Mouse (Mus musculus) CD4-positive, CD25-positive, alpha-beta regulatory T cell, adult 2 months (primary cell): ENCODE results near the gene Gm21761.
A peak's percentile ranks its signal among the peaks of the same experiment; 100 is the strongest.
"Not testable (repeated sequence)": the region's sequence is repeated elsewhere in the genome, so short reads cannot be mapped to it uniquely, and the experiment has no call there.

ENCODE experiments used
- DNase-seq: peaks from one replicate; pipeline ENCODE4 v3.0.0-alpha.2; 2012; ENCODE audit warnings: low read depth, low spot score

Gene Gm21761

DNA sequence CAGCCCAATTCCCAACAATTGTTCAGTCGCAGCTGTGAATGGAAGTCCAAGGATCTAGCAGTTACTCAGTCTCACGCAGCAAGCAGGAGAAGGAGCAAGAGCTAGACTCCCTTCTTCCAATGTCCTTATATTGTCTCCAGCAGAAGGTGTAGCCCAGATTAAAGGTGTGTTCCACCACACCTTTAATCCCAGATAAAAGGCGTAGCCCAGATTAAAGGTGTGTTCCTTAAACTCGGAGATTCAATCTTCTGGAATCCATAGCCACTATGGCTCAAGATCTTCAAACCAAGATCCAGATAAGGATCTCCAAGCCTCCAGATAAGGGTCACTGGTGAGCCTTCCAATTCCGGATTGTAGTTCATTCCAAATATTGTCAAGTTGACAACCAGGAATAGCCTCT, at the start of gene Gm21761:
Gene Gm21761, minus strand, starts transcription at position 101 of the 400 bp plus-strand sequence.
- not testable (repeated sequence) for DNase-seq

DNA sequence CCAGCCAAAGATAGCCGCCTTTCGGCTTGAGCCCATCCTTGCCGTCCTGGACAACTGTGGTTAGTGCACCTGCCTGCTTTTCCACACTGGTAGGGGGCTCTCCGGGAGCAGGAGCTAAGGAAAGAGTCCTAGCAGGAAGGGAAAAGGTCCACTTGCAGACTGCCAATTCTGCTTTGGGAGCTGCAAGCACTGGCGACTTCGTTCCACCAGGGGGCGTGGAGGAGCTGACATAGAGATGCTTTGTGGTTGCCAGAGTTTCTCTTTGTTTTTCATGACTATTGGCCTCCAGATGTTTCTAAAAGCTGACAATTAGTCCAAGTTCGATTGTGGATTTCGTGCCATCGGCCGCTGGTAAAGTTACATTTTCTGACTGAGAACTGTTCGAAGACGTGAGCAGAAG, 40.1 kb upstream of the Gm21761 start:
- not testable (repeated sequence) for DNase-seq

DNA sequence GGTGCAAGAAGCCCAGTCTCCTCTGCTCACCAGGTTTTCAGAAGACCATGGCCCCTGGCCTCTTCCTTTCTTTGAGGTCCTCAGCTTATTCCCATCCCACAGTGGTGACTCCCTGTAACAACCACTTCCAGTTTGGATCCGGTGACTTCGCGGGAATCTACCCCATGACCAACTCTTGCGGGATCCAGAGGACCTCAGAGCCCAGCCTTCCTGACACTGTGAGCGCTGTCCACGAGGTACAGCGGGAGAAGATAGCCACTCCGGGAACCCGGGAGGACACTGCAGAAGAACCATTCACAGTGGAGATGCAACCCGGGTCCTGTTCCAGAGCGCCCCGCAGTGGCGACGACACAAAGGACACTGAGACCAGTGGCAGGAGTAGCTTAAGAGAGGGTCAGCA, 39.1 kb upstream of the Gm21761 start:
- DNase-seq, result not testable (repeated sequence)

DNA sequence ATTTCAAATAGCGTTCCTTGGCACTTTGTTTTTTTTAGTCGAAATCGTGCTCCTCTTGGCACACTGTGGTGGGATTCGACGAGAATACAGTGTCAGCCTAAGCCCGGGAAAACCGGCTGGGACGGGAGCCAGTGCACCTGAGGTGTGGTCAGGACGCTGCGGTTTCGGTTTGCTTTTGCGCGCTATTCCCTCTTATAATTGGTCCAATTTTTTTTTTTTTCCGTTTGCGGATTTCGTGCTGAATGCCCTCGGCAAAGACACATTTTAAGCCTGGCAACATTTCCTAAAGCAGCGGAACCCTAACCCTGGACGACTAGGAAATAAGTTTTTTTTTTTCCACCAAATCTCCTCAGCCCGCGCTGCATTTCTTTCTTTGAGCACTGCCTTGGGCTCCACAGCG, 36.9 kb upstream of the Gm21761 start:
- peak; percentile 1 for DNase-seq

DNA sequence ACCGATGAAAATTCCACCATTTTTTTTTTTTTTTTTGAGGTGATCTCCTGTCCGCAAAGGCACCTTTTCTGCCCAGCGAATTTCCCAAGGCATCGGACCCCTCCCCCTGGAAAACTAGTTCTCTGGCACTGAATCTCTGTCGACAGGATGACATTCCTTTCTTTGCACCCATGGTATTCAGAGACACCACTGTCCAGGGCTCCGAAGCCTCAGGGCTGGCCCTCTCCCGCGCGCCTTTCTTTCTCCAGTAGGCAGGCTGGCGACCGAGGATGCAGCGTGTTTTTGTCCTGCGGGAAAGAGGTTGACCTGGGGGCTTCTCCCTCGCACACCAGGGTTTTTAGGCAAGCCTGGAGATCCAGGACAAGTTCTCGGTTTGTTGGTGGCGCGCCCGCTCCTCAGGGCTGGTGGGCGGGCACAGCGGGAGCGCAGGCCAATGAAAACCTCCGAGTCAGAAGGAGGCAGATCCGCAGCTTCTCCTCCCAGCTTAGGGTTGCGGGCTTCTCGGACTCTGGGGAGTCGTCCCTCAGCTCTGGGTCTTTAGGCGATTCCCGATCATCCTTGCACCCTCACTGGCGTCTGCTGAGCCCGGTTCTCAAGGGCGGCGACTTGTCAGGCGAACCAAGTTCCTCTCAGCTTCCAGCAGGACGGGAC, 36.4 kb upstream of the Gm21761 start:
- not testable (repeated sequence) for DNase-seq

DNA sequence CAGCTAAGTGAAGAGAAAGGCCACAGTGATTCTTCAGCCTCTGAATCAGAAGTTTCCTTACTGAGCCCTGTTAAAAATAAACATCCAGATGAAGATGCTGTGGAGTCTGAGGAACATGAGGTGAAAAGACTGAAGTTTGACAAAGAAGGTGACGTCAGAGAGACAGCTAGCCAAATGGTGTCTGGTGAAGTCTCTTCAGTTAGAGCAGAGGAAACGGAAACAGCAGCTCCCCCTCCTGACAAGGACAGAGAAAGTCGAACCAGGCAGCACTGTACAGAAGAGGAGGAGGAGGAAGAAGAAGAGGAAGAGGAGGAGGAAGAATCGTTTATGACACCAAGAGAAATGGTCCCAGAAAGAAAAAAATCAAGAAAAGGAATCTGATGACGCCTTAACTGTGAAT, 33.8 kb upstream of the Gm21761 start:
- DNase-seq, result not testable (repeated sequence)

DNA sequence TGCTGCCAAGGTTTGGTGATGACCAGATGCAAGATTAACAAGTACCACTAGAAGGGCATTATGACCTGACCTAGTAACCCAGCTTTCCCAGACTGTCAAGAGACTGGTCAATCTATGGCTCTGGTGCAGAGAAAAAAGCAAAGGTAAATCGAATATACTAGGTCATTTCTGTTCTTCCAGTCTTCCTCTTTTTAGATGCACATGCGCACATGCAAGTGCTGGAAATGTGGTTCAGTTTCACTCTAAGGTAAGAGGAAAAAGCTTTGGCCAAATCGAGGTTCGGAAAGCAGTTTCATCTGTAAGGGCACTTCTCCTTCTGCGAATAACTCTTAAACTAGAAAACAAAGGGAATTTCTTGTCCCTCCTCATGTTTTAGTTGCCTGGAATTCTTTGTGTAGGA, 26.5 kb upstream of the Gm21761 start:
- DNase-seq, result not testable (repeated sequence)

DNA sequence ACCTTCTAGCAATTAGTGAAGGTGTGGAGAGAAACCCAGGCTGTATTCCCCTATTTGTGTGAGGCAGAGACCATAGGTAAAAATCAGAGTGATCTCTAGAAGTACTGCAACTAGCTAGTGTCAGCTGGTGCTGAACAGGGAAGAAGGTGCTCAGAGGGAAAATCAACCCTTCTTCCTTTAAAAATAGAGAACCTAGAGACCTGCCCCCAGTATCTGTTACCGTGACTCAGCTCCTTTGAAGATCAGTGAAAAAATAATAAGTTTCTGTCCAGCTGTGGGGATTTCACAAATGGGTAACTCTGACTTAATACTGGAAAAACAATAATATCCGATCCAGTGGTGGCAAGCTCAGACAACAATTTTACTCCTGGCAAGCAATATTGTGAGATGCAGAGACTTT, 26.0 kb upstream of the Gm21761 start:
- not testable (repeated sequence) for DNase-seq

DNA sequence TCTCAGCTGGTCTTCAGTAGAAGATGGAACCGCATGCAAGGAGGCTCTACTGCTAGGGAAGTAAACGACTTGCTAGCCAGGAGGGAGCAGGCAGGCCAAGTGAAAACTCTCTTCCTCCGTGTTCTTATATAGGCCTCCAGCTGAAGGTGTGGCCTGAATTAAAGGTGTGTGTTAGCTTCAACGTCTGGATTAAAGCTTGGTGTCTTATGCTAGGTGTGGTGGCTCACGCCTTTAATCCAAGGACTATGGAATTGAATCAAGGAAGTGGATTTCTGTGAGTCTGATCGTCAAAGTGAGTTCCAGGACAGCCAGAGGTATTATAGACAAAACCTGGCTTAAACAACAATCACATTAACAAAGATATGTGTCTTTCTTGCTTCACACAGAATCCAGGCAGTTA, 21.6 kb upstream of the Gm21761 start, which contains the start of gene B020031M17Rik:
Gene B020031M17Rik, minus strand, starts transcription at position 101 of the 400 bp plus-strand sequence.
- not testable (repeated sequence) for DNase-seq

DNA sequence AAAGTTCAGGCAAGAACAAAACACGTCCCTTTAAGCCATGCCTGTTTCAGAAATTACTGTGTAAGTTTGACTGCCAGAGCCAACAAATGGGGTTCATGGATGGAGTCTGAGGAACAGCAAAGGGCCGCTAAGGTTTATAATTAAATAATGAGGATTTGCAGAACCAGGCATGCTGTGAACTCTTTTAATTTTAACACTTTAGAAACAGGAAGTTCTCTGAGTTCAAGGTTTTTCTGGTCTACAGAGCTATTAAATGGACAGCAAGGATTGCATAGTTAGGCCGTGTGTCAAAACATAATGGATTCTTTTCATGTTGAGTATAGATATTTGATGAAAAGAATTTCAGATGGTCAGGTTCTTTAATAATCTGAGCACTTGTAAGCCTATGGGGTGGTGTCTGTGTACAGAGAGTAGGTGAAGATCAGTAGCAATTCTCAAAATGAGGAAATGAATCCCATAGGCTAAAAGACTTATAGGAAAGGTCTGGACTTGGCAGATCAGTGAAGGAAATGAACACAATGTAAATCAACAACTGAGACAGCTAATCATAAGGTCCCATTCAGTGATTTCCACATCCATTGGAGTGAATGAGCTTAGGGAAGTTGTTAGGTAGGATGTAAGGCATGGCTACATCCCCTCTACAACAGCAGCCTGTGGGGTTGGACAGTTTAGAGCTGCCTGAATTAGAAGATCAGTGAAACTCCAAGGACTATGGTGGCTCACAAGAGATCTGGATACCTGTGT, 4.3 kb downstream of the Gm21761 start:
- DNase-seq, result not testable (repeated sequence)

DNA sequence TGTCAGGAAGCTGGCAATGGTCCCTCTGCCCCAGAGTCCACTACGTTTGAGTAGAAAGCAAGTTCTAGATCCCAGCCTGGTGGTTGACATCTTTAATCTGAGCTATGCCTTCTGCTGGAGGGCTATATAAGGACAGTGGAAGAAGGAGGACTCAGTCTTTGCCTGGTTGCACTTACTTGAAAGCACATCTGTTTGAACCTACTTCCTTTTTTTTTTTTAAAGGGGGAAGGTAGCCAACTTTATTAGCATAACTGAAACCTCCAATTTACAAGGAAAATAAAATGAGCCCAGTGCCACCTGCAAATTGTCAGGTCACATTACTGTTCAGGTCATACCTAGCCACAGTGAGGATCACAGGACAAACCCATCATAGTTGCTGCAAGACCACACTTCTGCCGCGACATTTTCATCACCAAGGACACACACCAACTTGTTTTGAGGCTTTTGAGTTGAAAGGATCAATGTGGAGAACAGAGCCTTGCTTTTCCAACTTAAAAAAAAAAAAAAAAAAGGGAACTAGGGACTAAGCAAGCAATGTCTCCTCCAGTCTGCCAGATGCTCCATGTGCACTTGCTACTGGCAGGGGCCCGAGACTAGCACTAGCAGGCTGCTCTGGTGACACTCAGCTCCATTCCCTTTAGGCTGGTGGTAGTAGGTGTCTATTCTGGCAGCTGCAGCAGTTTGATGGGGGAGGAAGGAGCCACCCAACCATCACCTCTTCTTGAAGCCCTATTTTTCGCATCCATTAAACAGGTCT, 11.9 kb downstream of the Gm21761 start:
- DNase-seq, result not testable (repeated sequence)

DNA sequence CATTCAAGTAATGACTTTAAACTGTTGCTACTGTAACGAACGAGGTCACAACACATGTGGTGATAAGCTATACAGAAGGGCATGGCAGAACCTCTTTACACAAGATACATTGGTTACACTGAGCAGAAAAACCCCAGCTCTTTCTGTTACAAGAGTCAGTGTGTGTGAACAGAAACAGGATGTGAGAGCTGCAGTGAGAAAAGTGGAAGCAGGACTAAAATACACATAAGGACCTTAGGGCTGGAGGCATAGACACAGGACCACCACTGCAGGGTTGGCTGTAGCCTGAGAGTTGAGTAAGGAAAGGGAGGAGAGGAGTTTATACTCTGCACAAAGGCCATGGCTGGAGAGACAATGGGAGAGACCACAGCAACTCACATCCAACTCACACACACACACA, 12.6 kb downstream of the Gm21761 start:
- DNase-seq, result not testable (repeated sequence)

DNA sequence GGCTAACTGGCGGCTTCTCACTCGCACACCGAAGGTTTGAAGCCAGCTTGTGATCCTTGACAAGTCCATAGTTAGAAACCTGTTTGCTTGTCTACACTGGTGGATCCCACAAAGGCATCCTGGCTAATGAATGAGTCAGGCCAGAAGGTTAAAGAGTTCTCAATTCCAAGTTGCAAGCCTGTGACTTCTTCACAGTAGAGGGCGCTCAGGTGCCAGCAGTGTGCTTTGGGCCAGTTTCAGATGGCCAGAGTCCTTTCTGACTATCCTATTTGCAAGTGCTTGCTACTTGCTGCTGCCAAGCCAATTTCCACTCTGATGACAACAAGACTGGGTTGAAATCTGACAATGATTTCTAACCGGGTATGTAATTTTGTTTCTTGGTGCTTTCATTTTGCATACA, 30.5 kb downstream of the Gm21761 start:
- not testable (repeated sequence) for DNase-seq

DNA sequence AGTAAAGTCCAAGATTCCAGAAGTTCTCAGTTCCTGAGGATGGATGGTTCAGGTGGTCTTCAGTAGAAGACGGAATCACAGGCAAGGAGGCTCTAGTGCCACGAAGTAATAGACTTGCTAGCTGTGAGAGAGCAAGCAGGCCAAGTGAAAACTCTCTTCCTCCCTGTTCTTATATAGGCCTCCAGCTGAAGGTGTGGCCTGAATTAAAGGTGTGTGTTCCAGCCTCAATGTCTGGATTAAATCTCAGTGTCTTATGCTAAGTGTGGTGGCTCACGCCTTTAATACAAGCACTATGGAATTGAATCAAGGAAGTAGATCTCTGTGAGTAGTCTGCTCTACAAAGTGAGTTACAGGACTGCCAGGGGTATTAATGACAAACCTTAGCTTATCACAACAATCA, 34.4 kb downstream of the Gm21761 start, which contains the start of gene Tcstv1:
Gene Tcstv1, minus strand, starts transcription at position 101 of the 400 bp plus-strand sequence.
- not testable (repeated sequence) for DNase-seq

DNA sequence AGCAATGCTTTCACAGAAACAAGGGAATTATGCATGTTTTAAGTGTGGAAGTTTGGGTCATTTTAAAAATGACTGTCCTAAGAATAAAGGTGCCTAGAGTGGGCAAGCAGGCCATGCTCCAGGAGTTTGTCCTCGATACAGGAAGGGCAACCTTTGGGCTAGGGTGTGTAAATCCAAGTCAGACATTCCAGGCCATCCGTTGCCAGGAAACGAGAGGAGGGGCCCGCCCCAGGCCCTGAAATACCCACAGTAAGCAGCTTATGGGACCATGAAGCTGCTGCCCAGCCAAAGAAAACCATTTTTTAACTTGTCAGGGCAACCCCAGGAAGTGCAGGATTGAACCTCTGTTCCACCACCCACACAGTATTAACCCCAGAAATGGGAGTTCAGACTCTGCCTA, 42.2 kb downstream of the Gm21761 start:
- not testable (repeated sequence) for DNase-seq

DNA sequence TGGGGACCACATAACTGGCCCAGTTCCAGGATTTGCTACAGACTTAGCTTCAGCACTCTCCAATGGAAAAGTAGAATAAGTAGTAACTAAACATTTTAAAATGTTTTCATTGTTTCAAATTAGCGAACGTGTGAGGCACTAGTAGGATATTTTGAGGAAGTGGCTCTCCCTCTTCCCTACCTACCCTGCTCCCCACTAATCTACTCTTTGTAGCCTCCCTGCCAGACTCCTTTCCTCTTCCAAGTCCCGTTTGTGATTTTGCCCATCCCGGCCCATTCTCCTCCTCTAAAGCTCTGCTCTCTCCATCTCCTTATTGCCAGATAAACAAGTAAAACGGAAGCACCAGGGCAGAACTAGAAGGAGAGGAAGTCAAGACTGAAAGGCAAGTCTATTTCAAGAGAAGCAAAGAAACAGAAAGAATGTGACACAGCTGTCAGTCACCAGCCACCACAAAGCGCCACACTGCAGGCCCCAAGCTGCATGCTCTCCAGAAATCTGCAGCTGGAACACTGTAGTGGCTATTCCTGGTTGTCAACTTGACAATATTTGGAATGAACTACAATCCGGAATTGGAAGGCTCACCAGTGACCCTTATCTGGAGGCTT, 64.6 kb downstream of the Gm21761 start:
- not testable (repeated sequence) for DNase-seq

DNA sequence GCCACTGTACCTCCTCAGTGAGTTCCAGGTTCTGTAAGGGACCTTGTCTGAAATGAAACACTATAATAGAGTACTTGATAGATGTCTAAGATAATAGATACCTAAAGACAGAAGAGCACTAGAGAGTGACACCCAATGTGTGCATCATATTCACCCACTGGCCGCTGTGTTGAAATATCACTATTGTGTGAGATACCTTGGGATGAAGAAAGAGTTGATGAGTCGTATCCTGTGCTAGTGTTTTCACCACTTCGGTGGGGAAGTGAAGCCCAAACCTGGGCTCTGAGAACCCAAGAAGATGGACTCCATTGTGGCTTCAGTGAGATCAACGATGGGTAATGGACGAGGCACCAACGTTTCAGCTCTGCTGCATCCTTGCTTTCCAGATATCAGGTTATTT, 66.7 kb downstream of the Gm21761 start:
- DNase-seq, result not testable (repeated sequence)
